Mouse (Mus musculus) ovary, adult 18-20 months (tissue): Measurements from ENCODE around the gene Vkorc1l1.

Experiments
- DNase-seq: peaks from one replicate; pipeline ENCODE4 v3.0.0; 2022; ENCODE audit warnings: low spot score, mixed read lengths

Gene Vkorc1l1

DNA sequence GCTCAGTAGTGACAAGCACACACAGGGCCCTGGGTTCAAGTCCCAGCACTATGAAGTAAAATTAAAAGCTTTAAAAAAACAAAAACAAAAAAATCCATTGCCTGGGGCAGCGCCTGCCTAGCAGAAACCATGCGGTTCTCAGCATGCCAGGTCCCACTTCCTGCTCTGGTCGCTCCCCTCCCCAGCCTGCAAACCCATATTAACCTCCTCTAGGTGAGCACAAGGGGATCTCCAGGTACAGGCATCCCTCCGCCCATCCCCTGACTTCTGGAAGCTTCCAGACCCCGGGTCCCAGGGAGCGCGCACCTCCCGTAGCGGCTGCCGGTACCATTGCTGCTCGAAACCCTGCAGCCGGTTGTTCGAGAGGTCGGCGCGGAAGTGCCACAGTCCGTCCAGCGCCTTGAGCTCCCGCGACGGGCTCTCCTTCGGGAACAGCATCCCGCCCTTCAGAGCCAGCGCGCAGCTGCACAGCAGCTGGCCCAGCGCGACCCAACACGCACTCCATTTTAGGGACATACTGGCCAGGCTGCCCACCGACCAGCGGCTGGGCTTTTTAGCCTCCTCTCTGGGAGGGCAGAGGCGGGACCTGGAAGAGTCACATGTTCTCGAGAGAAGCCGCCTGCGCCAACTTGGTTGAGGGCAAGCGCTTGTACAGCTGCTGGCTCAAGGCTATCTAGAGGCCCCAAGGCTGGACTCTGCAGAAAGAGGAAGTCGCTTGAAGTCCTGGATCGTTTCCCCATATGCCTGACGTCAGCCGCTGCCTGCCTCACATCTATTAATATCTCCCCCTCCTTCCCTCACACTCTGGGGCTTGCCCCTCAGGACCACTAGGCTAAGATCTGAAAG, 60.8 kb downstream of the Vkorc1l1 start, which contains the start of gene Gusb:
Gusb (minus strand) TSS at position 749 of the 846 bp plus-strand sequence.
- peak; percentile 88 for DNase-seq

DNA sequence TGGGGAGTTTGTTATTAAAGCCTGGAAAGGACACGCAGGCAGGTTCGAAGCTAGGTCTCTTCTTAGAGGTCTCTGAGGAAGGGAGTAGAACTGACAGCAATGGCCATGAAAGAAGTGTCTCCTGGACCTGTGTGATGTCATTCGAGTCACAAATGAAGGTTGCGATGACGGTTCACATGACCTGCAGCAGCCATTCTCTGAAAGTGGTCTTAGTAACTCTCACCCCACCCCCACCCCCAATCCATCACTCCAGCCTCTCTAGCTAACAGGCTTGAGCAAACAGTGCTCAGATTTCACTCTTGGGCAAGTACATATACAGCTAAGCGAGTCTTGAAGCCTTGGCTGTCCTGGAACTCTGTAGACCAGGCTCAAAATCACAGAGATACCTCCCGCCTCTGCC, 61.5 kb downstream of the Vkorc1l1 start:
- DNase-seq: no peak

DNA sequence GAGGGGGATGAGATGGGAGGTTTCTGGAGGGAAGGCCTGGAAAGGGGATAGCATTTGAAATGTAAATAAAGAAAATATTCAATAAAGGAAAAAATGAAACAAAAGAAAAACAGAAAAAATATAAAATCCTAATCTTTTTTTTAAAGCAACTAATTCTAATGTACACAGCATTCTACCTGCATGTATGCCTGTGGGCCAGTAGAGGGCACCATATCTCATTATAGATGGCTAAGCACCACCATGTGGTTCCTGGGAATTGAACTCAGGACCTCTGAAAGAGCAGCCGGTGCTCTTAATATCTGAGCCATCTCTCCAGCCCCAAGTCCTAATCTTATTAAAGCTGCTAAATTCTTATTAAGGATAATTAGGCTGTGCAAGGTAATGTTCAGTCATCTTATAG, 65.6 kb downstream of the Vkorc1l1 start:
- DNase-seq: no peak

DNA sequence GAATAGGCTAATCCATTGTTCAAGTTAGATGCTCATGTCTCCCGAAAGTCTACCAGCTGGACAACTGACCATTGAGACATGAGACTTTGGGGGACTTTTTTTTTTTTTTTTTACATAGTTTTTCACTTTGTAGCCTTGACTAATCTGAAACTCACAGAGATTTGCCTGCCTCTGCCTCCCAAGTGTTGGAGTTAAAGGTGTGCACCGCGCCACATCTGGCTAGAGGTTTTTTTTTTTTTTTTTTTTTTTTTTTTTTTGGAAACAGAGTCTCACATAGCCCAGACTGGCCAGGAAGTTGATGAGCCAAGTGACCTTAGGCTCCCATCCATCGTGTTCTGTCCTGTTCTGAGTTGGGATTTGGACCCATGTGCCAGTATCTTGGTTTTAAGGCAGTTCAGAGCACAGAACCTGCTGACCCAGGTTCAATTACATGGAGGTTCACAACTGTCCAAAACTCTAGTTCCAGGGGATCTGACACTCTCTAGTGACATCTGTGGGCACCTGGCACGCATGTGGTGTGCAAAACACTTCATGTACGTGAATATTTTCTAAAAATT, 66.3 kb downstream of the Vkorc1l1 start:
- no peak for DNase-seq

DNA sequence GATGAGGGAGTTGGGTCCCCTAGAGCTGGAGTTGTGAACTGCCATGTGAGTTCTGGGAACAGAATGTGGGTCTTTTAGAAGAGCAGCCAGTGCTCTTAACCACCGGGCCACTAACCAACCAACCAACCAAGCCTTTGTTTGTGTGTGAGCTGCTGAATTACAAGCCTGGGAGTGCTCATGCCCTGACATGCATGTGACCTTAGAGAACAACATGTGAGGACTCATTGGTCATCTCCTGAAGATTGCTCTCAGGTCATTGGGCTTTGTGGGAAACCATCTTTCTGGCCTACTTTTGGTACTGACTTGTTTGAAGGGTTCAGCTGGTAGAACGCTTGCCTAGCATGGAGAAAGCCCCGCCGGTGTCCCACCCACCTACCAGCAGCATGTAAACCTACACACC, 68.0 kb downstream of the Vkorc1l1 start:
- DNase-seq: no peak

DNA sequence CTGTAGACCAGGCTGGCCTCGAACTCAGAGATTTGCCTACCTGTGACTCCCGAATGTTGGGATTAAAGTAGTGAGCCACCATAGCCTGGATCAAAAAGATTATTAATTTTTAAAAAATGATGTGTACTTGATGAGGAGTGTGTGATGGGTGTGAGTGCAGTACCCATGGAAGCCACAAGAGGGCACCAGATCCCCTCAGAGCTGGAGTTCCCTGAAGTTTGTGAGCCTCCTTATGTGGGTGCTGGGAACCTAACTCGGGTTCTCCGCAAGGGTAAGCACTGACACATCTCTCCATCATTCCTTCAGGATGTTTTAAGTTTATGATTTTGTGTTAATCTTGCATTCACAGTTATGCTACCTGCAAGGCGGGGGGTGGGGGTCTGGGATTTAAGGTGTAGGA, 69.2 kb downstream of the Vkorc1l1 start:
- no peak for DNase-seq

DNA sequence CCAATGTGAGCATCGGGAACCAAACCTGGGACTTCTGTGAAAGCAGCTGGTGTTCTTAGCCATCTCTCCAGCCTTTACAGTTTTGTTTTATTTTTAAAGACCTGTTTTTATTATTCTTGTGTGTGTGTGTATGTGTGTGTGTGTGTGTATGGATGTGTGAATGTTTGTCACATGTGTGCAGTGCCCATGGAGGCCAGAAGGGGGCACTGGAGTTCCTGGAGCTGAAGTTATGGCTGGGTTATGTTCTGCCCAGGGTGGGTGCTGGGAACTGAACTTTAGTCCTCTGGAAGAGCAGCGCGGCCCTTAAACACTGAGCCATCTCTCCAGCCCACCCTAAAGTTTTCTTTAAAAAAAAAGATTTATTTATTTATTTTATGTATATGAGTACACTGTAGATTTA, 73.3 kb downstream of the Vkorc1l1 start:
- DNase-seq: no peak

DNA sequence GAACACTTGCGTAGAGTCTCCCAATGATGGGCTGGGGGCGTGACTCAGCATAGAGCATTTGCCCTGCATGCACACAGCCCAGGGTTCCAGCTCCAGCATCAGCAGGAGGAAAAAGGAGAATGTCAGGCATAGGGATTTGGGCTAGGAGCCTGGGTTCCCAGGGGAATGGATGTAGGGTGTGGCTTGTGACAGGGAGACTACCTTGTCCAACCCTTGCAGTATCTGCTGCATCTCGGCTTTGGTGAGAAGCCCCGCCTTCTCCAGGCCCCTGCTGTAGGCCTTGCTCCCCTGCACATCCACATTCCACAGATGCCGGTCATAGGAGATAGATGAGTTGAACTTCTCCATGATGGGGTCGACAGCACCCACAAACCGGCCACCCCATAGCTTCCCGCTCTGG, 77.7 kb downstream of the Vkorc1l1 start:
- DNase-seq: no peak

DNA sequence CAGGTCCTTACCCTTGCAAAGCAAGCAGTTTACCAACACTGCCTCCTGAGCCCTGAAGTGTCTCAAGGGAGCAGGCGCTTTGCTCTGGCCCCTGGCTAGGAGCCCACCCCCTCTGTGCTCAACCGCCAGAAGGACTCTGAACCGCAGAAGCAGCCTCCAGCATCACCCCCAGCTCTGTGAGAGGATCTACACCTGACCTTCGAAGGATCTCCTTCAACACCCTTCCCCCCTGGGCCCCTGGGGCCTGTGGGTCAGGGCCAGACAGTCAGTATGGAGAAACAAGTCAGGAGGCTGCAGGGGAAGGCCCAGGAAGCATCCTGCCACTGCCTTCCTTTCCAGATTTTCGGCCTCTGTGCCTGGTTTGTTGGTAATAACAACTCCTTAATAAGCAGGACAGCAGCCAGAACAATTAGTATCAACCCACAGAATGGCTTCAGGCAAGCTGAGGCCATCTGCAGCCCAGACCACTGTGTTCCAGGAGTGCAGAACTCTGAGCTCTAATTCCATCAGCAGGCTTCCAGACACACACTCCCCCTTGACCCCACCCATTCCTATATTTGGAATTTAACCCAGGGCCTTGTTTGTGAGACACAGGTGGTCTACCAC, 79.7 kb downstream of the Vkorc1l1 start:
- no peak for DNase-seq

DNA sequence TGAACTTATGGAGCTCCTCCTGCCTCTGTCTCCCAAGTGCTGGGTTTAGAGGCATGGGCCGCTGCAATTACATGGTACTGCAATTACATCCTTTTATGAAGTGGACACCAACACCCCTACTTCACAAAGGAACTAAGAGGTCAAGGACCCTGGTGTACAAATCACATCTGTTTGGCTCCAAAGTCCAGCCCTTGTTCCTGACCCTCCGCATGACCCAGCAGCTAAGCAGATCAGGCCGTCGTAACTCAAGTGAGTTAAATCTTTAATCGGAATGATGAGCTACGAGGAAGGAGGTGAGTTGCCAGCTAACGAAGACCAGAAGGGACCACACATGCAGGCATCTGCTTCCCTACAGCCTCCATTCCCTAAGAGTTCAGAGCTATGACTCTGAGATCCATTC, 80.6 kb downstream of the Vkorc1l1 start:
- no peak for DNase-seq

DNA sequence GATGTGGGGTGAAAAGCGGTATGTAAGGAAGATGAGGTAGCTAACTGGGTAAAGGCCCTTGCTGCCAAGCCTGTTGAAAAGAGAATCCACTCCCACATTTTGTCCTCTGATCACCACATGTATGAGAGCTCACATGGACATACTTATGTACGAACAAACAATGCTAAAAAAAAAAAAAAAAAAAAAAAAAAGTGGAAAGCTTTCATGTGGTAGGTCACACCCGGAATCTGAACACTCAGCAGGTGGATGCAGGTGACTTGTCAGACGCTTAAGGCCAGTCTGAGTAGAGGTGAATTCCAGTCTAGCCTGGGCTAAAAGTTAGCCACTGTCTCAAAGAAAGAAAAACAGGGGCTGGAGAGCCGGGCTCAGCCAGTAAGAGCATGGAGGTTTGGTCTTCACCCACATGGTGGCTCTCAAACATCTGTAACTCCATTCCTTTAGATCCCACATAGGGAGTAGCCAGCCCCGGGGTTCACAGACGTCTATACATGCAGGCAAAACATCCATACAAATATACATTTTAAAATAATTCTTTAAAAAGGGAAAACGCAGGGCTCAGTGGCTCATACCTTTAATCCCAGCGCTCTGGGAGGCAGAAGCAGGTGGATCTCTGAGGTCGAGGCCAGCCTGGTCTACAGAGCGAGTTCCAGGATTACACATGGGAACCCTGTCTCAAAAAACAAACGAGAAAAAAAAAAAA, 81.4 kb downstream of the Vkorc1l1 start:
- no peak for DNase-seq

DNA sequence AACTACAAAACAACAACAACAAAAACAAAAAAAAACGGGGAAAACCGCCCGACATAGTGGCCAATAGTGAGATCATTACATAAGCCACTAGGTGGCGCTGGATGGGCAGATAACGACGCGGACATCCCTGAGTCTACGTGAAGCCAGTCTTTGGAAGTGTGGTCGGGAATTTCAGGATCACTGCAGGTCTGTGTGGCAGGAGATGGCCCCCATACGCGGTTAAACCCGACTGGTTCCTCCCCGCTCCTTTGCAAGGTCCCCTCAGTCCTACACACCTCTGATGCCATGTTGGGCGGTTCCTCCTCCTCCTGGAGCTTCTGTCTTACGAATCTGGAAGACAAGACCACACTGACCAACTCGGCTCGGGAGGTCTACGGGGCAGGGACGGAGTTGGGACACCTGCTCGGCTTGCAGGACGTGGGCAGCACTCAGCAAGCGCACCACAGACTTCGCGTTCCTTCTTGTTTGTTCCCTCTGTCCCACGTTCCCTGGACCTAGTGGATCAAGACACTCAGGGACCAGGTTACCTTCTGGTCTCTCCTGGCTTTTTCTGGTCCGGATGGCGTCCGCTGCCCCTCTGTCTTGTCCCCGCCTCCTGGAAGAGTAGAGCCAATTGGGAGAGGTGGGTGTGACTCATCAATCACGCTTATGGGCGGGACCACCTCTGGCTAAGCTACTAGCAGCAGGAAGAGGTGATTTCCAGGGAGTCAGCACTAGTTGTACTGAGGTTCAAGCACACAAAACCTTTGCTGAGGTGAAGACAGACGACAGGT, 82.2 kb downstream of the Vkorc1l1 start:
- DNase-seq: peak; percentile 89

DNA sequence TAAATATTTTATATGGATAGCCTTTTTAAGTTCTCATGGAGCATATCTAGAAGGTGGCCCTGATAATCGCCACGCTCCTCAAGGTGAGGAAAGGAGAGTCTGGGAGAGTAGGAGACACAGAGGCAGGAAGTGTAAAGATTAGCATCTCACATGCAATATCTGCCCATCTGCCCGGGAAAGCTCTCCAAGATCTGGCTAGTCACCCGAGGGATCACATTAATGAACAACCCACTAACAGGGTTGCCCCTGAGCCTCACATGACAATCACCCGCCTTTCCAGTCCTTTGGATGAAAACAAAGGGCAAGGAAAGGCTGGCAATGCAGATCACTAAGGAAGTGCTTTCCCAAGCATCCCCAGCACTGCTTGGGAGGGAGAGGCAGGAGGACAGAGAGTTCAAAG, 85.4 kb downstream of the Vkorc1l1 start:
- no peak for DNase-seq

DNA sequence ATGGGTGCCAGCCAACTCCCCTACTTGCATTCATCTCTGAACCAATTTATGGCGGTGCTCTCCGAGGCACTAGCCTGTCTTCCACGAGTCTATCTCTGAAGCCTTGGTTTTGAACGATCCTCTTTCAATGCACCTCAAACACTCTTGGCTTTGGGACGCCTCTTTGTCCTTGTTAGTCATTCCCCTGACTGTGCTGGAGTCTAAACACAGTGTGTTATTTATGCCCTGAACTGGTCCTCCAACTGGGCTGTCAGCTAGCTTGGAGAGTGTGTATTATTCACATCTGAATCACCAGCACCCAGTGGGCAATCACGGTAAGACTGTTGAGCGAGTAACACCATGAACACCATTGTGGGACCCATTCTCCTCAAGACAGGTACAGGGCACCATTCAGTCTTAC, 85.9 kb downstream of the Vkorc1l1 start:
- DNase-seq: no peak

DNA sequence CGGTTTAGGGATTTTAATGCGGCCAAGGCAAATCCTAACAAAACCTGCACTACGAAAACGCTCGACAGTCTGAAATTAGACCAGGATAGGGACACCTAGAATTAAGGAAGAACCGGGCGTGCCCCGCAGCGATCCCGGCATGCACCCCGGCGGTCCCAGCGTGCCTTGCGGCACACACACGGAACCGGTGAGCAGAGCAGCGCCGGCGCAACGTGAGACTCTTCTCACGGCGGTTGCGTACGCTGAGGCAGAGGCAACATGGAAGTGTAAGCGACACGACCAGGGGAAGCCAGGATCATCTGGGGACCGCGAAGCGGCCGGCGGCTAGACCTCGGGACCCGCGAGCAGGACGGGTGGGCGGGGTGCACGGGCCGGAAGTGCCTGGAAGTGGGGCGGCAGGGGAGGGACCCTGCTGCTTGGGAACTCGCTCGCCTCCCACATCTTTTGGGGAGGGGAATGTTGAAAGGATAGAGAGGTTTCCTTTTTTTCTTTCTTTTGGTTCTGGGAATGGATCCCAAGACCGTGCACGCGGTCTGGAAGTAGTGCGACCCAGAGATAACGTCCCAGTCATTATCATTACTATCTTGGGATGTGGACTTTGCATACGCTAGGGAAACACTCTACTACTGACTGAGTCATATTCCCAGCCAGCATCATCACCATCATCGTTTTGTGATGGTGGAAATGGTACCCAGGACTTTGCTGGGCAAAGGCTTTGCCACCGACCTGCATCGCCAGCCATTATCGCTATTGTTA, 87.5 kb downstream of the Vkorc1l1 start, which contains the start of the genes Asl and Crcp:
Asl (minus strand) TSS at position 106 of the 756 bp plus-strand sequence.
Crcp (plus strand) TSS at position 149 of the 756 bp plus-strand sequence.
- peak; percentile 58 for DNase-seq

DNA sequence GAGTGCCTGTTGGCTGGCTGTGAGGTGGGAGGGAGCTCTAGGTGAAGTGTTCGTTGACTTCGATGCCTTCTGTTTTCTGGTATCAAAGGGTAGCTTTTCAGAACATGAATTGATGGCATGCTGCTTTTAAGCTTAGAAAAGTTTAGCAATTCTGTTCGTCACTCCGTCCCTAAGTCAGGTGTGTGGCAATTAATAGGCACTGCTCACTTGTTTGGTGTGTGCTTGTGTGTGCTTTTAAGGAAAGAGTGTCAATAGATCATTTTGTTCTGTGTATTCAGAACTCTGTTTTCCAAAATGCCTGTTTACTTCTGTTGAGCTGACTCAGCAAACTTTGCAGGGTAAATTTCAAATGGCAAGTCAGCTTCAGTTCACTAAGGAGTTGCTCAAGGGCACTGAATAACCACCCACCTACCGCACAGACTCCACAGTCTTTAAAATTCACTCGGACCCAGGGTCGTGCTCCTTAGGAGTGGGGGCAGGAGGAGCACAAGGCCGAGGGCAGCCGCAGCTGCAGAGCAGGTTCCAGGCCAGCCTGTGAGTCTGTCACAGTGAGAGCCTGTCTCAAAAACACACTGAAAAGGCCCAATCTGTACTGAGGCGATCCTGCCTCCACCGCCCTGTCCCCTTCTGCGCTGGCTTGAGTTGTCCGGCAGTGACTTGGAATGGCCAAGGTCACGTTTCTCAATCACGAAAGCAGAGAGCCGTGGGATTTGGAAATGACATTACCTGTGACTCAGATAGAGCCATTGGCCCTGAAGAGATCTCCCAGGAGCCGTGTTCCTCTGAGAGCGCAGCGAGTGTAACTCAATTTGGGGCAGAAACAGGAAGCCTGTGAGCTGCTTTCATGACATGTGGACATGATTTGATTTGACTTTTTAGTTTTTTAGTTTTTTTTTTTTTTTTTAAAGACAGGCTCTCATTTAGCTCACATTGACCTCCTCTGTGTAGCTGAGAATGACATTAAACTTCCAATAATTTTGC, 89.9 kb downstream of the Vkorc1l1 start:
- DNase-seq: no peak

DNA sequence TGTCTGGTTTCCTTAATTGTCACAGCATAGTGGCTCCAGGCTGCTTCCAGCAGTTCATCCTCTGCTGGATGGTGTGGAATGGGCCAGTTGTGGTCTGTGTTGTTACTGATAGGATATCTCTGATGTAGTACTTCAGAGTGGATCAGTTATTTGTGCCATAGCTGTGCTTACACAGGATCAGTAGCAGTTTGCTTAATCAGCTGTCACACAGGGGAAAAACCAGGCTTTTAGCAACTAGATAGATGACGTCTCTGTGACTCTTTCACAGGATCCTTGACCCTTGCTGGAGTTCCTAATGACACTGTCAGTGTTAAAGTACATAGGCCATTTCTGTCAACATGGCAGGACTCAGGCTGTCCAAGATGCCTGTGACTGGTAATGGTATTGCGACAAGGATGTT, 92.1 kb downstream of the Vkorc1l1 start:
- DNase-seq: no peak
